Mouse (Mus musculus): Measurements from ENCODE around the gene Ccnq.

The Ccnq gene

DNA sequence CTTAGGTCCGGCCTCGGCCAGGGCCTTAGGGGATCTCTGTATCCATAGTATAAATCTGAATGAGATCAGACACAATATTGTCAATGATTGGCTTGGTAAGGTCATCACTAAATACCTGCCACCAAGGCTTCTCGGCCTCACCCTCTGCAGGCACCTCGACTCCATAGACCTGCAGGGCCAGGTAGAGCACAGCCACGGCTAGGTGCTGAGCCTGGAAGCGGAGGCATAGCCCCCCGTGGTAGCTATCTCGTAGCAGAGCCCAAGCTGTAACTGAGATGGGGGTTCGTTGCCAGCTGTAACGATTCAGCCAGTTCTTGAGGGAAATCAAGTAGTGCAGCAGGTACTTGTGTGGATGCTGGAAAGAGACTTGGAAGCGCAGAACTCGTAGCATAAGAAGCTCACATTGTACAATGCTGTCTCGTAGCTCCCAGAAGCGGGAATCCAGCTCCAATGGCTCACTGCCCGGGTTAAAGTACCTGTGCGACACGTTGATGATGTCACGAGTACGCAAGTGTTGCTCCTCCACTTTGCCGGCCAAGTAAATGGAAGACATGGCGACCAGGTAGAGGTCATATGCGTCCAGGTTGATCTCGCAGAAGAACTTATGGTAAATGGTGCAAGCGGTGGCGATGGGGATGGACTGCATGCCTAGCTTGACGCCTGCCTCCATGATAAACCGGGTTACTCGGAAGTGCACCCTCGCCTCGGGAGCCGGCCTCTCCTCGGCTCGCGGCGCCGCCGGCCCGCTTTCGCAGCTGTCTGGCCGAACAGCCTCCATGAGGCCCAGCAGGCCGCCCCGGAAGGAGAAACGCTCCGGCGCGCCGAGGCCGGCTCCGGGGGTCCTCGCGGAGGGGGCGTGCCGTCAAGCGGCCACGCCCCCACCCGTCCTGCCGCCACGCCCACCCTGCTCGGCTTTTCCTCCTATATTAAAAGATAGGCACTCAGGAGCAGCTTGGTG lies at the start of gene Ccnq:
Ccnq (minus strand) TSS at position 845 of the 958 bp plus-strand sequence.
- peak; percentile 54 for DNase-seq

DNA sequence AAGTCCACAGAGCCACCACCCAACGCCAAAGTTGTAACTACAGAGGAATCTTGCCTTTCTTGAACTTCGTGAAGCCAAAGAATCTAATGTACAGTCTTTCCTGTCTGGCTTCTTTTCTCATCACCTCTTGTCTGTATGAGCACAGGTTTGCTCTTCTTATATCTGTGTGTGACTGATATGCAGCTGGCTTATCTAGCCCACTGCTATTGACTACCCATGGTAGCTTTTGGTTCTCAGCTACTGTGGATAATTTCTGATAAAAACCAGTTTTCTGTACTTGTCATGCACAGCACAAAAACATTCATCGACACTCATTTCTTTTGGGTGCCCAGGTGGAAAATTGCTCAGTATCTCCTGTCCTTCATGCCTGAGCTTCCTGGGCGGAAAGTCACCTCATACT lies 49.6 kb upstream of the Ccnq start:
- DNase-seq: no peak

DNA sequence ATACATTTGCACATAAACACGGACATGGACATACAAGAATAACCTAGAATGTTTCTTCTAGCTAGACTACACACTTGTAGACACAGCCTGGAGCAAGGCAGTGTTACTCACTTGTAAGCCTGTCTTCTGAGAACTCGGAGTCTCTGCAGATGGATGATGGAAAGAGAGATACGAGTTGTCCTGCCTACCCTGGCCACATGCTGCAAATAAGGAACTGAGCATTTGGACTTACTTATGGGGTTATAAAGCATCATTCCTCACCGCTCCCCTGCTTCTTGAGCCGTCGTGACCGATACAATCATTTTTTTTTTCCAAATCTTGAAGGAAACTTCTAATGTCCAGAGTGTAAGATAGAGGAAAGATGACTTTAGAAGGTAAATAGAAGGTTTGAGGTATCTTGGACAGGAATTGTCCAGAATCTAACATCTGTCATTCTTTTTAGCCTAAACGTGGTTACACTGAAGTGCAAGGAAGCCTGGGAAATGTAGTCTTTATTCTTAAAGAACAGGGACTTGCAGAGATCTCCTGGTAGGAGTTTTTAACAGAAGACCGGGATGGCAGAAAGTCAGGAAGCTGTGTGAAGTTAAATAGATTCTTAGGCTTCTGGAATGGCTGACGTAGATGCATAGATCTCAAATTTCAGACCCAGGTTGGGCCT lies 44.7 kb upstream of the Ccnq start:
- DNase-seq: no peak

DNA sequence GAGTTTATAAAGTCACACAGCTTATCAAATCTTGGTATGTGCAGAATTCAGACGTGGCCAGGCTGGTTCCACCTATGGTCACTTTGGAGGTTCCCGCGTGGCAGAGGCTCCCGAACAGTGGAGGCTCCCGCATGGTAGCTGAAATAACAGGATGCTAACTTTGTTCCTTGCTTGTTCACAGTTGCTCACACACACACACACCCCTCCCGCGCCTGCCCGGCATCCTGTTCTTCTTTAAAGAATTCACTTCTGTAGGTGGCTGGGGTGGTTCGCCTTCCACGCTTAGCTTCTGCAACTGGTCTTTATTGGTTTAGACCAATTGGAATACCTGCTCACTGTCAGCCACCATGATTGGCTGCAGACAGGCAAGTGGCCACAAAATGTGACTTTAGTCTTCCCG lies 41.6 kb upstream of the Ccnq start:
- no peak for DNase-seq

DNA sequence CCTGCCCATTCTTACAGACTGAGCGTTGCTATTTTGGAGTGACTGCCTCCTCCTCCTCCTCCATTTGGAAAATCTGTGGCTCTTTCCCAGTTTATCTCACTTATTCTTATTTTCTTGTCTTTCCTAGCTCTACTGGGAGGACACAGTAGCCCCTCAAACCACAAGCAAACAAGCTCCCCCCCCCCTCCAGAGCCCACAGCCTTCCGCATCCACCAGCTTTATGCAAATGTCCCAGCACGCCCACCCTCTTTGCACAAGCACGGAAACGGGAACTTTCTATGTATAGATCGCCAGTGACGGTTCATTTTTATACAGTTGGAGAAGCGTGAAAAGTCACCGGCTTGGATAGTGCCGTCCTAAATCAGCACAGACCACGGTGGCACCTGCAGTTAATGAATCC lies 40.9 kb upstream of the Ccnq start:
- no peak for DNase-seq

DNA sequence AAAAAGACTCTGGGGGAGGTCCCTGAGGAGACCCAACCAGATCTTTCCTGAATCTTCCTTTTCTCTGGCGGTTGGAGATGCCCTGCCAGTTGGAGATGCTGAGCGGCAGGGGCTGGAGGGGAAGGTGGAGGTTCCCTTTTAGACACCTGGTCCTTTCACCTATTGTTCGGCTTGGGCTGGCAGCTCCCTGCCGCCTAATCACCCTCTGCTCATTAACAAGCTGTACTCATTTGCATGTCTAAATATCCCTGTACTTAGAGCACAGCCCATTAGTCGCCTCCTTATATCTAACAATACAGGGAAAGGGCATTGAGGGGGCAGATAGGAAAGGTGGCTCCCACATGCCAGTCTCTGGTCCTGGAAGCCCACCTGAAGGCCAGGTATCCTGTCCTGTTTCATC lies 40.5 kb upstream of the Ccnq start:
- no peak for DNase-seq

DNA sequence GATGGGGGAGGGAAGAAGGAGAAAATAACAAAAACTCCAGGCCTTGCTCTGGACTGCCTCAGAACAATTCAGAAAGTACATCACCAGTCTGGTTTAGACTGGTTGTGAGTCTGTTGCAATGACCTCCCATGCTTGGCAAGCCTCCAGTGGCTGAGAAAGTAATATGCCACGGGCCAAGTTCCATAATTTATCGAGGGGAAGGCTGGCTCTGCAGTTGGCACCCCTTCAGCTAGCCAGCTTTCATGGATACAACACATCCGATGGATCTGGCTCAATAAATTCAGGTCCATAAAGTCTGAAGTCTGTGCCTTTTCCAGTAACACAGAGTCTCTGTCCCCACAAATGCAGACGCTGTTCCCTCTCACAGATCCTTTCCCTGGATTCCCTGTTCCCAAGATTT lies 40.1 kb upstream of the Ccnq start:
- DNase-seq: peak; percentile 8

DNA sequence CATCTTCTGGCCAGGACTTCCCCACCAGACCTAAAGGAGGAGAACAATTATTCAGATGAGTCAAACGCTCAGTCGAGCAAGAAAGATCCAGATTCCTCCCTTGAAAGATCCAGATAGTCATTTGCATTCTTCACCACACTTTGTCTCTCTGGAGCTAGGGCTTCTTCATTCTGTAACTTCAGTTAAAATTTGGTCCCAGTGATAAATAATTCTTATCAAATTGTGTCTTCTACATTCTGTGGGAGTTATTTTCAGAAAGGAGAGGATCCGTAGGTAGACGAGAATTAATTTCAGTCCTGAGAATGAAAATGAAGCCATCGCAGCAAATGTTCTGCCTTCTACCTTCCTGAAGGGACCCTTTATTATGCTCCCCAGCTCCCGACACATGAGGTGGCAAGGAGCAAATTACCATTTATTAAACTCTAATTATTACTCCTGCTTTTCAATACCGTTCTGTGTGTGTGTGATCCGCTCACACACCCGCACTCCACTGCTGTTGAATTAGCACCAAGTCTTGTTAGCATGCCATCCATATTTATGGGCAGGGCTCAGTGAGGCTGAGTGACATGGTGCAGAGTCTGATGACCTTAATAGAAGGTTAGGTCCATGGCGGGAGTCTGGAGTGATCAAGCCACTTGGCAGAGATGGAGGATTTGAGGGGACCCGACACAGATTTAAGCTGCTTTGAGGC lies 38.0 kb upstream of the Ccnq start:
- DNase-seq: no peak

DNA sequence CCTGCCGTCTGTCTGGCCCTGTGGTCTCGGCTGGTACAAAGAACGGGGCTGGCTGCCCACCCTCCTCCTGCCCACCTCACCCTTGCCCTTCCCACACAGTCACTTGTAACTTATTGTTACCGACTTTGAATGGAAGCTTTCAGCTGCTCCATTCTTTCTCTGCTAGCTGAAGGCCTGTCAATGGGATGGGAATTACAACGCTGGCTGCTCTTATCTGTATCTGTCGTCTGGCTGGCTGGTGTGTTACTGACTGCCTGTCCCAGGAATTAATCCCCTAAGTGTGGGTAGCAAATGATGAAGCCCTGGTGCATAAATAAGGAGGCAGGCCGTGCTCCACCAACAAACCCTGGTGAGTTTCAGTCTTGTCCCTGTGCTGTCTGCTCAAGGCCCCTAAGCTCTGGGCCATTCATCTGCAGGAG lies 34.5 kb upstream of the Ccnq start:
- no peak for DNase-seq

DNA sequence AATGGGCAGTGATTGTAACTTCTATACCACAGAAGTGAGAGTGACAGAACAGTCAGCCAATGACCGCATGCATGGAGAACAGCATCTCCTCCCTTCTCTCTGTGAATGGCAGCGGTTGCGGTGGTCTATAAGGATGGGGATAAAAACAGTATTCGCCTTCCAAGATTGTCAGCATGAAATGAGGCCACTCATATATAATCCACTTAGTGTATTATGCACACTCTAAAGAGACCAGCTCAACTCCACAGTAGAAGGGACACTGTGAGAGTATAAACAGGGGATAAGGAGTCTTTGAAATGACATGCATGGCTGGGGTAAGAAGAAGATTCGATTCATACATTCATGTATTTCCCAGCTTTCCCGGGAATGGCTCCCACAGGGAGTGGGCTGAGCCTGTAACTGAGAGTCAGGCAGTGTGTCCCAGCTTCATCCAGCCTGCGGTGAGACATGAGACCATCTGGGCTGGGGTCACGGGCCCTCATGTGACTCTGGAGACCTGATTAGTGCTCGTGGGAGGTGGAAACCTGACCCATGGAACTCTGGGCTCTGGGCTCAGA lies 31.3 kb upstream of the Ccnq start:
- no peak for DNase-seq

DNA sequence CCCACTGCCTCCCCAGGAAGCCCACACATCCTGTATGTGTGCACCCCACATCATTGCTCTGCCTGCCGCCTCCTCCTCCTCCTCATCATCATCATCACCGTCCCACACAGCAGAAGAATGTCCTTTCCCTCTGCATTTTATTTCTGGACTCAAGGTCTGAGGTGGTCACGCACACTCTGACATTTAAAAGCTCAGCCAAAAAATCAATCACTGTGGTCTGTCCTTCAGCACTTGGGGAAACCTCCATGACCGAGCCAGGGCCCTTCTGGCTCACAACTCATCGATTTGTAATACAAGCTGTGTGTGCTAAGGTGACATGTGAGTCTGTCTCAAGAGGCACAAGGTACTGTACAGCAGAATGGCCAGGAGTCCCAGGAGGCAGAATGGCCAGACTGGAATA lies 30.8 kb upstream of the Ccnq start:
- DNase-seq: no peak

DNA sequence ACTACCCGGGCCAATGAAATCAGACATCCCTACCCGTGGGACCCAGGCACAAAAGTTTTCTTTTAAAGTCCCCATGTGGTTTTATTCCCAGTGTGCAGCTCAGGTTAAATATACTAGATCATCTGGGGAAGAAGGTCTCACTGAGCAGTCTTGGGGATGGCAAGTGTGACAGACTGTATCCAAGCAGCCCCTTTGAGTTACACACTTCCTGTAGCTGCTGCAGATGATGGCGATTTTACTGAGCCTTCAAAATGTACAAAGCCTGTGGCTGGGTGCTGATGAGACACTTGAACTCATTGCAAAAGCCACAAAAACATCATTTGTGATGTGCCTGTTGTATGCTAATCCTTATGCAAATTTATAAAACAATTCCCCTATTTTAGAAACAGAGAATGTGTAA lies 29.0 kb upstream of the Ccnq start:
- no peak for DNase-seq

DNA sequence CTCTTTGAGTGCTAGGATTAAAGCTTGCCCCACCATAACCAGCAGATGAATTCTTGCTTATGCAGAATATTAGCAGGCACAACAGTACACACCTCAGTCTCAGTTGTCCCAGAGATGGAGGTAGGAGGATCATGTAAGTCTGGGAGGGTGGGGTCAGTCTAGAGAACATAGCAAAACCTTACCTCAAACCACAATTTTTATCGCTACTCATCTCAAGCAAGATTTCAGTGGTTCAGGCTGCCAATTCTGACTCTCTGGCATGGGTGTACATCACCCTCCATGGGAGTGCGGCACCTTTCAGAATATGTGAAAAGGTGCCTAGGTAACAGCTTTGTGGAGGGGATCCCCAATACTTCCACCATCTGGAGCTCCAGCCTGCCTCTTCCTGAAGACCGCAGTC lies 28.5 kb upstream of the Ccnq start:
- no peak for DNase-seq

DNA sequence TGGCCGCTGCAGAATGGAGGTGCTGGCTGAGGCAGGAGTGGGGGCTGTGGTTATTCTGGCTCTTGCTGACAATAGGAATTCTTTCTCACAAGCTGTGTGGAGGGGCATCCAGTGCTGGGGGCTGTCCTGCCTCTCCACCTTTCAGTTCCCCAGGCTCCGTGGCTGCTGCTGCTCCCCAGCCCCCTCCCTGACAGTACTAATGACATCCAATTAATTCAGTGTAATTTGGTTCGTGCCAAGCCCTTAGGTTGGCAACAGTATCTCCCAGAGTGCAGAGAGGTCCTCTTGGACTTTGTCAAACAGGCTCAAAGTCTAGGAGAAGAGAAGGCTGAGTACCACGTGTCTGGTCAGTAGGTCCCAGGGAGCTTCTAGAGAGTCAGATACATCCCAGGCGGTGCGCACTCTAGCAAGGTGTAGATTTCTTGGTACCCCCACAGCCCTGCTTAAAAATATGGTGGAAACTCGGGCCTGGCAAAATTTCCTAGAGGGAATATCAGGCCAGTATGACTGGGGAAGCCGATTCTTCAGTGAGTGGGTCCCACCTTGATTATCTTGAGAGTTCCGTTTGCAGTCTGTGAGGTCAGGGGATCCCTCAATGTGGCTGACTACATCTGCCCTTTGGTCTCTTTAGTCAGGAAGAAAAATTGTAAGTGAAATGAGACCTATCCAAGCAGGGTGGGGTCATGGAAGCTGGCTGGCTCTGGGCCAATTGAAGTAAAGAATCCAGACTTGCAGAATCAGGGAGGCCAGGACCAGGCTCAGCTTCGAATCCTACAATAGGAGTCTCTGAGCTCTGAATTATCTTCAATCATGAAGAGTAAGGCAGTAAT lies 26.5 kb upstream of the Ccnq start:
- no peak for DNase-seq

DNA sequence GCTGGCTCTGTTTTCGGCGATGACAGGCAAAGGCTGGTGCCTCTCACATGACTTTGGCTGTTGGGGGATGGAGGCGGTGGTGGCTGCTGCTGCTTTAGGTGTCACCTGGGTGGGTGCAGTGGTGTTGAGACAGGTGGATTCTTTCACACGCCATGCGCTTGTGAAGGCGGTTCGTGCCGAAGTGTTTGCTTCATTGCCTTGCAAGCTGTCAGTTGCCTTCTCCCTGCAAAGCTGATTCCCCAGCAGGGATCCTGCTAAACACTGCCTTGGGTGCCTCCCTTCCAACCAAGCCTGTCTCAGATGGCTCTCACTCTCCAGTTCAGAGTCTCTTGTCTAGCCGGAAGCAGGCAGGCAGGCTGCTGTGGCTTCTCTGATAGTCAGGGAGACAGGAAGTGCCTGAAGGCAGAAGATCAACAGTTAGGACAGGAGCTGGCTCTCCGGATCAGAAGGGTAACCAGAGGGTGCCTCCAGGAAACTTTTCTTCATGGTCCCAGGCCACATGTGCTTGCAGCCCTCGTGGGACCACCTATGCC lies 20.3 kb upstream of the Ccnq start:
- DNase-seq: no peak

DNA sequence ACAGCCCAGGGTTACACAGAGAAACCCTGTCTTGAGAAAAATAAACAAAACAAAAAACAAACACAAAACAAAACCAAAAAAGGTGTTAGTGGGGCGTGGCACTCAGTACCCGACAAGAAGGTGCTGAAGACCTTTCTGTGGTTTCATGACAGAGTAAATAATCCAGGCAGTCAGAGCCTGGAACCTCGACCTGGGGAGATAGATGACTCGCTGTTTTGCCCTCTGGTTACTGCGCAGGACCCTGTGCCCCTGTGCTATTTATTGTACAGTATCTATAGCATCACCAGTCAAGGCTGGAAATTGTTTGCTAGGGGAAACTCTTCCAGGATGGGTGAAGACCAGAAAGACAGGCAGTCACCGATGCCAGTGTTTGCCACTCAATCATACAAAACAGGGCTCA lies 18.9 kb upstream of the Ccnq start:
- DNase-seq: no peak

DNA sequence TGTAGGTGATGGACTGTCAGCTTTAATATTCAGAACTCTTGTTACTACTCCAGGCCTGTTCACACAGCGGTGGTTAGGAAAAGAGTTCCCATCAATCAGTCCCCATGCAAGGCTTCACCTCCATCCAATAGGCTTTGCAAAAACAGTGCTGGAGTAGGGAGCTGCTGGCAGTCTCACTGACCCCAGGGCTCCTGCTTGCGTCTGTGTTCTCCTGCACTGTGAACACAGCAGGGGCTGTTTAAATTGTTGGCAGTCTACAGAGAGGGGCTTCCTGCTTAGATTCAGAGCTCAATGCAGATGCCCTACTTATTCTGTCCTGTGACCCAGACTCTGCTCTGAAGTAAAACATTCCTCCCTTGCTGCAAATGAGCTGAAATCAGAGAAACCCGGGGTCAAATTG lies 17.2 kb upstream of the Ccnq start:
- no peak for DNase-seq

DNA sequence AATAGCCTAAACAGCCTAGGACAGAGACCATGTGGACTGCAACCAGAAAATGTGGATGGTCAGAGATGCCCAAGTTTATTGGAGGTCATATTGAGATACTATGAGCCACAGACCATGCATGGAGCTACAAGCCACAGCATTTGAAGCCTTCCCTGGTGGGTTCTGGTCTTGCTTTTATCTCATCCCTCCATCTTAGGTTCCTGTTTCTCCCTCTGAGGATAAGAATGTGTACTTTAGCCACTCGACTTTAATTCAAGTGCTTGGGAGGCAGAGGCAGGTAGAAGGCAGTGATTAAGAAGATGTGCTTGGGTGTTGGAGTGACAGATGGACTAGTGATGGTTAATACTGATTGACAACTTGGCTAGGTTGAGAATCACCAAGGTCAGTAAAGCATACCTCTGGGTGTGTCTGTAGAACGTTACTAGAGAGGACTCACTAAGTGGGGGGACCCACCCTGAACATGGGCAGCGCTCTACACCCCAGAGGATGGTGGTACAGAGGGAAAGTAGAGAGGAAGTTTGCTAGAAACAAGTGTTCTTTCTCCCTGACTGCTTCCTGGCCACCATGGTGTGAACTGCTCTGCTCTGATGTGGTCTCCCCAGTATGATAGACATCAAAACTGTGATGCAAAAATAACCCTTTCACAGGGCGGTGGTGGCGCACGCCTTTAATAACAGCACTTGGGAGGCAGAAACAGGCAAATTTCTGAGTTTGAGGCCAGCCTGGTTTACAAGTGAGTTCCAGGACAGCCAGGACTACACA lies 14.7 kb upstream of the Ccnq start:
- no peak for DNase-seq

DNA sequence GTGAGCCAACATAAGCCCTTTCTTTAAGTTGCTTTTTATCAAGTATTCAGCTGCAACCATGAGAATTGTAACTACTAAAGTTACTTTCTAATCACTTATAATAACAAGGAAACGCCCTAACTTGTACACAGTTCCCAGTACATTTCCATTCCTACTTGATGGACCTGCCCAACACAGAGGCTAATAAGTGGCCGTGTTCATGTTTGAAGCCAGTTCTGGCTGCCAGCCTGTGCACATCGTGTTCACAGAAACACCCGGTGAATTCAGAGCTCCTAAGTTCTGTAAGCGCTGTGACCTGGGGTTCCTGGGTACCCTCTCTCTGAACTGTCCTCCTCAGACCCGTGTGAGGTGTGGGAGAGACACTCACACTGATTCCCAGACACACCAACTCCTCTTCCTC lies 13.3 kb upstream of the Ccnq start:
- DNase-seq: no peak

DNA sequence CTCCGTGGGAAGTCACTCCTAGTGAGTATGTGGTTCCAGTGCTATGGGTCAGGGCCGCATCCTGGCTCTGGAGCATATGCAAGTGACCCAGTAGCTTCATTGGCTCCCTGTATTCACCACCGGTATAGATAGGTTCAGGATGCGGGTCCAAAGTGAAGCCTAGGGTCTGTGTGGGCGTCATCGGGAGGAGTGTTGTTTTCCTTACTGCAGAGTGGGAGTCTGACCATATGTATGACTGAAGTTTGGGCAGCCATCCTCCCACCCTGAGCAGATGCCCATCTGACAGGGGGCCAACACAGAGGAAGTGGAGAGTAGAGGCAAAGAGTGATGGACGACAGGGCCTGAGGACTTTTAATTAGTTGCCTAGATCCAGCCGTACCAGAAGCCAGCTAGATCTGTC lies 12.8 kb upstream of the Ccnq start:
- DNase-seq: no peak

DNA sequence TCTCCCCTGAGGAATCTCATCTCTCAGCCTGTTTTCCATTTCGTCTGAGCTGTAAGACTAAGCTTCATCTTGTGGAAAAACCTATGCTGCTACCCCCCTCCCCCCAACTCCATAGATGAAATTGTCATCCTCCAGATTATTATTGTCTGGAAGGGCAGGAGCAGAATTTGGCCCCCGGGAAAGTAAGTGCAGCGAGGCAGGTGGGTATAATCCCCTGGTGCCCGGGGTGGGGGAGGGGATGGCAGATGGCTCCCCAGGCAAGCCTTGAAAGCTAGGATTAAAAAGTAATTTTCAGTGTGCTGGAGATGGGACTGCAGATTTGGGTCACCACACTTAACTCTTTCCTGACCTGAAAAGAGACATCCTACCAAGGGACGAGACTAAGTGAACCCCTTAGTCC lies 10.7 kb upstream of the Ccnq start:
- DNase-seq: no peak

DNA sequence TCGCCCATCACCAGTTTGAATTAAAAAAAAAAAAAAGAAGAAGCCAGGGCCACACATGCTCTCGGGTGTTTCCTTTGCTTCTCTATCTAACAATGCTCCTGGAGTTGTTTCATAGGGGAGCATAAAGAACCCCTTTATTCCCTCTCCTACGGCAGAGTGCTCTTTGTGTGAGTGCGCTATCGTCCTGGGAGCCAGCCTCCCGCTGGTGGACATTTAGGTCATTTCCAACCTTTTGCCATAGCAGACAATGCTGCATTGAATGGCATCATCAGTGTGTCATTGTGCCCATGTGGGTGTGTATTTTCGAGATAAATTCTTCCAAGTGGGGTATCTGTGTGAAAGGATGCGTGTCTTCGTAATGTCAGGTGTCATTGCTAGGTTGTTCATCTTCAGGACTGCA lies 9.6 kb upstream of the Ccnq start:
- no peak for DNase-seq
